In genomic region chr16:17939255-17939751, GRCm38 (mm10) we compare ENCODE assay signal across 12 mouse cellular contexts. TPM values are rescaled to one million over a fixed set of nuclear protein-coding genes. Genes with fewer than 3 reads are reported as not detected.
A peak's percentile ranks its signal among the peaks of the same experiment; 100 is the strongest.
DNase-seq lines count a peak whose midpoint lies in the region; ATAC-seq lines count a peak whose summit lies in the region.
"Had no signal": no experiment of that assay in that cellular context is flagged by ENCODE, and none has a peak within 500 bp of the region (broad histone marks: within the 10 kb centered on the region; RNA-seq: fewer than 3 reads in every experiment).

No protein-coding gene starts in this region.

- H3K4me2 ChIP-seq in heart, embryonic 12.5 days = no peak overlapping the region
- peak overlapping the region; percentile 57 for H3K4me2 ChIP-seq in liver, embryonic 12.5 days
- H3K4me2 ChIP-seq: forebrain, embryonic 12.5 days had no signal

- no peaks in the 10 kb centered on the region; the same call in 1 of the 2 replicates for H3K4me1 ChIP-seq in heart, embryonic 12.5 days (replicated peaks)
- peaks cover 36% of the 10 kb centered on the region for H3K4me1 ChIP-seq in liver, embryonic 12.5 days
- H3K4me1 ChIP-seq: forebrain, embryonic 12.5 days had no signal

- ATAC-seq in heart, embryonic 12.5 days (ENCODE audit: insufficient number of reproducible peaks, low FRiP score) = peak; percentile 71
- ATAC-seq in liver, embryonic 12.5 days = peak; percentile 89

- intact Hi-C loops in heart, postnatal 25 days (cut with DNase I) = no loop called here

- H3K9me3 ChIP-seq in heart, embryonic 12.5 days (replicated peaks) = no peaks in the 10 kb centered on the region
- no peaks in the 10 kb centered on the region for H3K9me3 ChIP-seq in liver, embryonic 12.5 days (replicated peaks)
- H3K9me3 ChIP-seq: forebrain, embryonic 12.5 days; midbrain, embryonic 10.5 days had no signal

- H3K27ac ChIP-seq in heart, embryonic 12.5 days (ENCODE audit: poor library complexity, severe bottlenecking) = no peak overlapping the region
- peak overlapping the region; percentile 87 for H3K27ac ChIP-seq in liver, embryonic 12.5 days
- H3K27ac ChIP-seq: forebrain, embryonic 12.5 days; midbrain, embryonic 10.5 days had no signal

- peaks cover 32% of the 10 kb centered on the region for H3K27me3 ChIP-seq in heart, embryonic 12.5 days (replicated peaks)
- no peaks in the 10 kb centered on the region; the same call in 1 of the 2 replicates for H3K27me3 ChIP-seq in liver, embryonic 12.5 days (replicated peaks)

- no peak for DNase-seq in heart, postnatal 25 days (ENCODE audit: low spot score)
- peak; percentile 25 for DNase-seq in spleen, adult 12 weeks (ENCODE audit: low spot score)
- DNase-seq in spleen, adult 18-20 months = no peak
- no peak for DNase-seq in right cerebral cortex, postnatal 25 days
- no peak for DNase-seq in urinary bladder, adult 2 months (ENCODE audit: low spot score)
- no peak for DNase-seq in adrenal gland, adult (ENCODE audit: inconsistent age in 2 of 2, low spot score in 1 of 2)

- no peaks in the 10 kb centered on the region for H3K36me3 ChIP-seq in heart, embryonic 12.5 days
- no peaks in the 10 kb centered on the region for H3K36me3 ChIP-seq in liver, embryonic 12.5 days
- H3K36me3 ChIP-seq: forebrain, embryonic 12.5 days; midbrain, embryonic 10.5 days had no signal

- no peak overlapping the region for H3K4me3 ChIP-seq in heart, embryonic 12.5 days
- no peak overlapping the region for H3K4me3 ChIP-seq in liver, embryonic 12.5 days
- H3K4me3 ChIP-seq: forebrain, embryonic 12.5 days; midbrain, embryonic 10.5 days had no signal

- WGBS in heart, embryonic 12.5 days = 44% methylated on average over 9 of the region's 9 CpGs
- 21% methylated on average over 9 of the region's 9 CpGs for WGBS in liver, embryonic 12.5 days (ENCODE audit: insufficient replicate concordance)

- H3K9ac ChIP-seq in heart, embryonic 12.5 days = no peak overlapping the region
- peak overlapping the region; percentile 47 for H3K9ac ChIP-seq in liver, embryonic 12.5 days
- H3K9ac ChIP-seq: forebrain, embryonic 12.5 days had no signal

RNA-seq across cellular contexts. Expression of gene Slc25a1, which starts 11.3 kb away (rescaled TPM):
- 37.6 and 37.8 TPM in 2 replicates for polyA plus RNA-seq in heart, embryonic 12.5 days (2016; fragmentation: Nextera tagmentation; extraction: Ambion mirVana)
- 10 to 100 TPM in 1 of 2 experiments, 1 to 10 TPM in 1; 7.1 to 14.8 TPM for total RNA-seq in heart, postnatal 25 days (2021)
- 99.2 and 102 TPM in 2 replicates for polyA plus RNA-seq in liver, embryonic 12.5 days (2016; fragmentation: Nextera tagmentation; extraction: Ambion mirVana)
- polyA plus RNA-seq in urinary bladder, adult 2 months (2012; rRNA removed) = 67.3 and 77.5 TPM in 2 replicates

RNA-seq across cellular contexts. Expression of gene Gsc2, which starts 24.4 kb away (rescaled TPM):
- polyA plus RNA-seq in heart, embryonic 12.5 days (2016; fragmentation: Nextera tagmentation; extraction: Ambion mirVana) = not detected in 2 replicates
- not detected for total RNA-seq in heart, postnatal 25 days (2021)
- not detected in 2 replicates for polyA plus RNA-seq in liver, embryonic 12.5 days (2016; fragmentation: Nextera tagmentation; extraction: Ambion mirVana)
- not detected in 2 replicates for polyA plus RNA-seq in urinary bladder, adult 2 months (2012; rRNA removed)

RNA-seq across cellular contexts. Expression of gene Ess2, which starts 28.2 kb away (rescaled TPM):
- polyA plus RNA-seq in heart, embryonic 12.5 days (2016; fragmentation: Nextera tagmentation; extraction: Ambion mirVana) = 30.2 and 31.6 TPM in 2 replicates
- 1 to 10 TPM; 8.7 to 9.3 TPM for total RNA-seq in heart, postnatal 25 days (2021)
- polyA plus RNA-seq in liver, embryonic 12.5 days (2016; fragmentation: Nextera tagmentation; extraction: Ambion mirVana) = 18.7 and 18.9 TPM in 2 replicates
- 26.0 and 26.7 TPM in 2 replicates for polyA plus RNA-seq in urinary bladder, adult 2 months (2012; rRNA removed)

RNA-seq across cellular contexts. Expression of gene Tssk2, which starts 40.9 kb away (rescaled TPM):
- polyA plus RNA-seq in heart, embryonic 12.5 days (2016; fragmentation: Nextera tagmentation; extraction: Ambion mirVana) = not detected in 2 replicates
- not detected for total RNA-seq in heart, postnatal 25 days (2021)
- polyA plus RNA-seq in liver, embryonic 12.5 days (2016; fragmentation: Nextera tagmentation; extraction: Ambion mirVana) = not detected in 2 replicates
- not detected in 2 replicates for polyA plus RNA-seq in urinary bladder, adult 2 months (2012; rRNA removed)
- total RNA-seq: left cerebral cortex, adult 8-10 months had no signal
- polyA plus RNA-seq: forebrain, embryonic 12.5 days had no signal

RNA-seq across cellular contexts. Expression of gene Vpreb2, which starts 40.9 kb away (rescaled TPM):
- not detected in 2 replicates for polyA plus RNA-seq in heart, embryonic 12.5 days (2016; fragmentation: Nextera tagmentation; extraction: Ambion mirVana)
- not detected for total RNA-seq in heart, postnatal 25 days (2021)
- not detected in 2 replicates for polyA plus RNA-seq in liver, embryonic 12.5 days (2016; fragmentation: Nextera tagmentation; extraction: Ambion mirVana)
- polyA plus RNA-seq in urinary bladder, adult 2 months (2012; rRNA removed) = not detected in 2 replicates
- polyA plus RNA-seq: forebrain, embryonic 12.5 days; midbrain, embryonic 10.5 days; testis, adult 2 months had no signal
